Comparison of ENCODE assay signal across 8 mouse cellular contexts in genomic region chr1:51334289-51334688, GRCm38 (mm10). TPM values are rescaled to one million over a fixed set of nuclear protein-coding genes. Genes with fewer than 3 reads are reported as not detected.
DNase-seq lines count a peak whose midpoint lies in the region; ATAC-seq lines count a peak whose summit lies in the region.

No protein-coding gene starts in this region.

- 22% methylated on average over 6 of the region's 6 CpGs for WGBS in hindbrain, embryonic 12.5 days
- WGBS in neural tube, embryonic 12.5 days: 32% methylated on average over 6 of the region's 6 CpGs

- no peaks in the 10 kb centered on the region for H3K36me3 ChIP-seq in hindbrain, embryonic 12.5 days
- no peaks in the 10 kb centered on the region for H3K36me3 ChIP-seq in neural tube, embryonic 12.5 days

- H3K9ac ChIP-seq in hindbrain, embryonic 12.5 days: peak overlapping the region; percentile 29; the same call in 1 of the 2 replicates
- peak overlapping the region; percentile 35 for H3K9ac ChIP-seq in neural tube, embryonic 12.5 days

- H3K4me1 ChIP-seq in hindbrain, embryonic 12.5 days: peaks cover 11% of the 10 kb centered on the region
- H3K4me1 ChIP-seq in neural tube, embryonic 12.5 days: peaks cover 10% of the 10 kb centered on the region

- ATAC-seq in common myeloid progenitor, adult 5-6 weeks (replicated peaks; ENCODE audit: low read depth, poor library complexity, severe bottlenecking): peak; percentile 26
- peak; percentile 55 for ATAC-seq in hindbrain, embryonic 12.5 days (ENCODE audit: low FRiP score)
- peak; percentile 51 for ATAC-seq in neural tube, embryonic 12.5 days (ENCODE audit: low FRiP score, low read depth)
- no peak for ATAC-seq in activated CD4-positive, CD25-positive, alpha-beta regulatory T cell, adult 4 months

- peak; percentile 7 for DNase-seq in kidney, adult 18-20 months
- DNase-seq in kidney, adult 11 months: no peak
- DNase-seq in left cerebral cortex, adult 8-10 months (ENCODE audit: low spot score in 2 of 2): peak; percentile 42 to 78
- DNase-seq in T-cell, adult 2 months (ENCODE audit: low spot score): no peak

- no peak overlapping the region for H3K4me2 ChIP-seq in hindbrain, embryonic 12.5 days (replicated peaks)
- peak overlapping the region; percentile 55 for H3K4me2 ChIP-seq in neural tube, embryonic 12.5 days (replicated peaks)

- H3K4me3 ChIP-seq in hindbrain, embryonic 12.5 days: no peak overlapping the region
- no peak overlapping the region for H3K4me3 ChIP-seq in neural tube, embryonic 12.5 days

- H3K9me3 ChIP-seq in hindbrain, embryonic 12.5 days (replicated peaks): no peaks in the 10 kb centered on the region
- no peaks in the 10 kb centered on the region for H3K9me3 ChIP-seq in neural tube, embryonic 12.5 days

- H3K27me3 ChIP-seq in hindbrain, embryonic 12.5 days: no peaks in the 10 kb centered on the region
- H3K27me3 ChIP-seq in neural tube, embryonic 12.5 days (replicated peaks): no peaks in the 10 kb centered on the region

- H3K27ac ChIP-seq in hindbrain, embryonic 12.5 days: peak overlapping the region; percentile 36; the same call in 1 of the 2 replicates
- no peak overlapping the region for H3K27ac ChIP-seq in neural tube, embryonic 12.5 days

RNA-seq across cellular contexts. Expression of gene Cavin2, which starts 45.4 kb away (rescaled TPM):
- total RNA-seq in common myeloid progenitor, adult 5-6 weeks (2017): 19.7 and 25.9 TPM in 2 replicates
- polyA plus RNA-seq in hindbrain, embryonic 12.5 days (2016; fragmentation: Nextera tagmentation; extraction: Ambion mirVana): 7.2 and 7.7 TPM in 2 replicates
- 10 to 100 TPM in 1 of 4 experiments, 1 to 10 TPM in 3; 8.4 to 10.1 (median 9.5) TPM for total RNA-seq in left cerebral cortex, adult 8-10 months (2022)
- 7.7 and 7.8 TPM in 2 replicates for polyA plus RNA-seq in neural tube, embryonic 12.5 days (2016; fragmentation: Nextera tagmentation; extraction: Ambion mirVana)
- not detected for polyA plus RNA-seq in activated CD4-positive, CD25-positive, alpha-beta regulatory T cell, adult 4 months (2017; shearing (Covaris generic))

Comparison
In these comparisons a context has a peak if more than half of its experiments do, and no peak if none do; other contexts are left out.
1. DNase-seq: peak in kidney, adult 18-20 months (single experiment) and left cerebral cortex, adult 8-10 months (2 of 2); none in kidney, adult 11 months (single experiment) and T-cell, adult 2 months (single experiment).